Mouse (Mus musculus) stomach, postnatal 0 days (tissue): Measurements from ENCODE around the gene Lctl.

Experiments used
- CTCF ChIP-seq: IDR thresholded peaks from 2 replicates; pipeline ENCODE4 v1.5.1; 2016; ENCODE audit warnings: antibody characterized with exemption, low read depth, mild to moderate bottlenecking, moderate library complexity
- EP300 ChIP-seq: optimal IDR thresholded peaks from 2 replicates; pipeline ENCODE3; 2016; ENCODE audit warnings: antibody characterized with exemption

DNA sequence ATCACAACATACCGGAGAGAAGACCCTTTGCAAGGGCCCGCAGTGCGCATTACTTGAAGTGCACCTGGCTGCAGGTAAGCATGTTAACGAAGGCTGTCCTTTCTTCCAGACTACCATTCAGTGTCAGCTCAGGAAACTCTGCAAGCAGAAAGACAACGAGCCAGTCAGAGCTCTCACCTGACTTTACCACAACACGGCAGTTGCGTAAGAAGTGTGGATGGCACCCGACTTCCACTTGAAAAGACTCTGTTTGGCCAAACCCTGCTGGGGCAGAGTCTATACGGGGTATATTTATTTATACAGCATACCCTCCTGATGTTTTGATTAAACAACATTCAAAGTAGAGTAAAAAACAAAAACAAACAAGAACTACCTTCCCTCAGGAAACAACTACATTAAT lies 22.9 kb downstream of the Lctl start:
- TF ChIP-seq EP300 (no peak), CTCF (no peak)
